Mouse (Mus musculus): Measurements from ENCODE around the gene Itgae. TPM values are rescaled to one million over a fixed set of nuclear protein-coding genes. Genes with fewer than 3 reads are reported as not detected.
"Not testable (repeated sequence)": the region's sequence is repeated elsewhere in the genome, so short reads cannot be mapped to it uniquely, and the experiment has no call there.

Gene Itgae
- polyA plus RNA-seq, 1 experiment from 2014 or later = 0.14 TPM

DNA sequence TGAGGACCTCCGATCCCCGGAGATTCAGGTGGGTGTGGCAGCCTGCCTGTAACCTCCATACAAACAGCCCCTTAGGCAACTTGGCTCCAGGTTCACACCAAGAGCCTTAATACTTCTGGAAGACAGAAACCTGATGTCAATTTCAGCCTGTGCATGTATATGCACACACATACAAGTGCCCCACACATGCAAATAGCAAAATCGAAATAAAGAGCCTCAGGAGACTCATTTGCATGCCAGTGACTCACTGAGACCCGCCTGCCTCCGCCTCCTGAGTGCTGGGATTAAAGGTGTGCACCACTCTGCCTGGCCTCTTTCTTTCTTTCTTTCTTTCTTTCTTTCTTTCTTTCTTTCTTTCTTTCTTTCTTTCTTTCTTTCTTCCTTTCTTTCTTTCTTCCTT is 8.5 kb downstream of the Itgae start:
- Histone ChIP-seq H3K4me3 (no peak overlapping the region), H3K4me1 (replicated peaks) (no peaks in the 10 kb centered on the region), H3K27ac (replicated peaks) (no peak overlapping the region), H3K9ac (no peak overlapping the region), H3K36me3 (no peaks in the 10 kb centered on the region), H3K4me2 (no peak overlapping the region), H3K9me3 (no peaks in the 10 kb centered on the region), H3K27me3 (no peaks in the 10 kb centered on the region)
- ATAC-seq (ENCODE audit: low read depth) = no peak
- 63% methylated on average over 5 of the region's 5 CpGs for WGBS

DNA sequence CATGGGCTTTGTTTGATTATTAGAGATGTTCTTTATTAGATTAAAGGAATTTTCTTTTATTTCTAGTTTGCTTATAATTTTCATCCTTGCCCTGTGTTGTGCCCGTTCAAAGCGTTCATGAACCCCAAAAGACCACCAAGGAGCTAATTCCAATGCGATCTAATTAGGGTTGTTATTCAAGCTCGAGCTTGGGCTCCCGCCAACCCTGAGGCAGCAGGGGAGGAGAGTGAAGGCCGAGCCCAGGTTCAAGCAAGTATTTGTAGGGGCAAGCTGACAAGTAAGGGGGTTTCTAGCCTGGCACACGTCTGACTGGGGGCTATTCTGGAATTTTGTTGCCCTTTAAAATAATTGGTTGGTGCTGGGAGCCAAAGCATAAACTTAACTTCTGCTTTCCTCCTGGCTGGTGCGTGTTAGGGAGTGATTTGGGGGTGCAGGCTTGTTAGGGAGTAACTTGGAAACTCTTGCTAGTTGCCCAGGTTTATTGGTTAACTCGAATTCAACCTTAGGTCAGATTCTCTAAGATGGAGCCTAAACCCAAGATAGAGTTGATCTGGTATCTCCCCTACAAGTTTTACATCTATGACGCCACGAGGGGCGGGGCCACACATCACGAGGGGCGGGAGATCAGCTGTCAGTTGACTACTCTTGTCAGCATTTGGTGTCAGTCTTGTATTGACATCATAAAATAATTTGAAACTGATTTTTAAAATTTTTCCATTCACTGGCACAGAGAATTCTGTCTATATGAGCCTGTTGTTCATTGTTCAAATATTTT is 9.8 kb downstream of the Itgae start:
- no peaks in the 10 kb centered on the region for H3K4me1 ChIP-seq (replicated peaks)
- ATAC-seq (ENCODE audit: low read depth) = no peak
- no peak overlapping the region for H3K4me2 ChIP-seq
- H3K9me3 ChIP-seq = no peaks in the 10 kb centered on the region
- H3K36me3 ChIP-seq = no peaks in the 10 kb centered on the region
- no peak overlapping the region for H3K9ac ChIP-seq
- WGBS = 71% methylated on average over 14 of the region's 14 CpGs
- H3K4me3 ChIP-seq = no peak overlapping the region
- no peak overlapping the region for H3K27ac ChIP-seq (replicated peaks)
- no peaks in the 10 kb centered on the region for H3K27me3 ChIP-seq

DNA sequence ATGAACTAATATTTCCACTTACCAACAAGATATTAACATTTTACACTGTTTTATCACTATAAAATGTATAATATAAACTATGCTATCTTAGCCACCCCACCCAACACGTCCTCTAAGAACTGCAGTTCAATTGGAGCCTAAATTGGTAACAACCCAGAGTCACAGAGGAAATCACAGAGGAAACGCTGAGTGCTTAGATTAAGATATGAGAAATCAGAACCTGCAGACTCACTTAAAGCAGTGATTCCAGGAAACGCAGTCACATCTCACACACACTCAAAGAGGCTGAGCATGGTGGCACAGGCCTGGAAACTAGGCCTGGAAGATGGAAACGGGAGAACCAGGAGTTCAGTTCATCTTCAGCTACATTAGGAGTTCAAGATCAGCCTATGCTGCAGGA is 10.9 kb downstream of the Itgae start:
- Histone ChIP-seq H3K9ac (no peak overlapping the region), H3K36me3 (no peaks in the 10 kb centered on the region), H3K4me2 (no peak overlapping the region), H3K27me3 (no peaks in the 10 kb centered on the region), H3K9me3 (no peaks in the 10 kb centered on the region), H3K27ac (replicated peaks) (no peak overlapping the region), H3K4me1 (replicated peaks) (no peaks in the 10 kb centered on the region), H3K4me3 (no peak overlapping the region)
- ATAC-seq (ENCODE audit: low read depth) = no peak
- WGBS = 87% methylated on average over 4 of the region's 4 CpGs

DNA sequence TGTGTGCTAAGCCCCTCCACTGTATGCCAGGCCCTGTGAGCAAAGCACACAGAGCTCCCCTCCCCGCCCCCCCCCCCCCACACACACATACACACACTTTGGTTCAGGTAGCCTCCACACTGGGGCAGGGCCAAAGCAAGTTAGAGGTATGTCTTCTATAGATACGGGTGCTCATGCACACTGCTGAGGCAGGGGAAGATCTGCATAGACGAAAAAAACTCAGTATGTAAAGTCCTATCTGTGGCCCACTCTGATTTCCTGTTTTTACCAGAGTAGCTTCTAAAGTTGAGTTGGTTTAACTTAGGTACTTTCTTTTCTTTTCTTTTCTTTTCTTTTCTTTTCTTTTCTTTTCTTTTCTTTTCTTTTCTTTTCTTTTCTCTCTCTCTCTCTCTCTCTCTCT is 14.9 kb downstream of the Itgae start:
- Histone ChIP-seq H3K9ac (no peak overlapping the region), H3K4me1 (replicated peaks) (no peaks in the 10 kb centered on the region), H3K9me3 (no peaks in the 10 kb centered on the region), H3K27ac (replicated peaks) (no peak overlapping the region), H3K27me3 (no peaks in the 10 kb centered on the region), H3K4me2 (no peak overlapping the region), H3K4me3 (no peak overlapping the region), H3K36me3 (no peaks in the 10 kb centered on the region)
- WGBS = 70% methylated on average over 3 of the region's 3 CpGs
- no peak for ATAC-seq (ENCODE audit: low read depth)

DNA sequence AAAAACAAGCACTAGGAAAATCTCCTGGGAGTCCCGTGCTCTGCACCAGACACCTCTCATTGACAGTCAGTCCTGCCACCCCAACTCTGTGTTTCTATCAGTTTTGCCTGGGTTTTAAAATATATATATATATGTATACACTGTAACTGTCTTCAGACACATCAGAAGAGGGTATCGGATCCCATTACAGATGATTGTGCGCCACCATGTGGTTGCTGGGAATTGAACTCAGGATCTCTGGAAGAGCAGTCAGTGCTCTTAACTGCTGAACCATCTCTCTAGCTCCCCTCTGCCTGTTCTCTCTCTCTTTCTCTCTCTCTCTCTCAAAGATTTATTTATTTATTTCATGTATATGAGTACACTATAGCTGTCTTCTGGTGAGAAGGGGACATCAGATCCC is 17.0 kb downstream of the Itgae start:
- not testable (repeated sequence) for ATAC-seq (ENCODE audit: low read depth); H3K9me3 ChIP-seq; H3K4me3 ChIP-seq; H3K36me3 ChIP-seq; H3K4me1 ChIP-seq (replicated peaks); H3K27ac ChIP-seq (replicated peaks); H3K4me2 ChIP-seq; H3K27me3 ChIP-seq; H3K9ac ChIP-seq
- WGBS = 57% methylated on average over 3 of the region's 3 CpGs

DNA sequence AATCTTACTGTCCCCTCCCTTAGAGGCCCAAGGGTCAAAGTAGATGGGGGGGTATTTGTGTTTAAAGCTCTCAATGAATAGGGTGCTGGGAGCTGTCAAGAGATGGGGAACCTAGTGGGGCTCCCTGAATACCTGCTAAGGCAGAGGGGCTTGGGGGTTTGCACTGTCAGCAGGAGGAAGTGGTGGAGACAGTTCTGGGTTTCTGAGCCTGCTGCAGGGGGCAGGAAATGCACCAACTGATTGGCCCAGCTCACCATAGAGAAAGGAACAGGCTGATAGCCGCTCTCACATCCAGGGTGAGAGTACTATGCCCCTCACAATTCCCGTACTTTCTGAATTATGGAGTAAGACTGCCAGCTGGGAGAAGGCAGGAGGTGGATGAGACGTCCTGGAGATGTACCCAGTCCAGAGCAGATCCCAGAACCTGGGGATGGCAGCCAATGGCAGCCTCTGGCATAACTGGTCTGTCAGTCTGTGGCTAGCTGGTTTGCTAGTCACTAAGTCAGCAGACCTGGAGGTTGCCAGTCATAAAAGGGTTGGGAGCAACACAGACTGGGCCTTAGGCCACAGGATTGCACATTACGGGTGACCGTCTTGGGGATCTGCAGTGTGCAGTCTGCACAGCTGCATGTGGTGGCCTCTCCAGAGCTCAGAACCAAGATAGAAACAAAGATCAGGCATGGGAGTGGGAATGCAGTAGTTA is 18.0 kb downstream of the Itgae start:
- Histone ChIP-seq H3K4me2 (no peak overlapping the region), H3K27me3 (no peaks in the 10 kb centered on the region), H3K9me3 (no peaks in the 10 kb centered on the region), H3K4me3 (no peak overlapping the region), H3K27ac (replicated peaks) (no peak overlapping the region), H3K36me3 (no peaks in the 10 kb centered on the region), H3K4me1 (replicated peaks) (no peaks in the 10 kb centered on the region), H3K9ac (no peak overlapping the region)
- ATAC-seq (ENCODE audit: low read depth) = no peak
- 75% methylated on average over 5 of the region's 5 CpGs for WGBS

DNA sequence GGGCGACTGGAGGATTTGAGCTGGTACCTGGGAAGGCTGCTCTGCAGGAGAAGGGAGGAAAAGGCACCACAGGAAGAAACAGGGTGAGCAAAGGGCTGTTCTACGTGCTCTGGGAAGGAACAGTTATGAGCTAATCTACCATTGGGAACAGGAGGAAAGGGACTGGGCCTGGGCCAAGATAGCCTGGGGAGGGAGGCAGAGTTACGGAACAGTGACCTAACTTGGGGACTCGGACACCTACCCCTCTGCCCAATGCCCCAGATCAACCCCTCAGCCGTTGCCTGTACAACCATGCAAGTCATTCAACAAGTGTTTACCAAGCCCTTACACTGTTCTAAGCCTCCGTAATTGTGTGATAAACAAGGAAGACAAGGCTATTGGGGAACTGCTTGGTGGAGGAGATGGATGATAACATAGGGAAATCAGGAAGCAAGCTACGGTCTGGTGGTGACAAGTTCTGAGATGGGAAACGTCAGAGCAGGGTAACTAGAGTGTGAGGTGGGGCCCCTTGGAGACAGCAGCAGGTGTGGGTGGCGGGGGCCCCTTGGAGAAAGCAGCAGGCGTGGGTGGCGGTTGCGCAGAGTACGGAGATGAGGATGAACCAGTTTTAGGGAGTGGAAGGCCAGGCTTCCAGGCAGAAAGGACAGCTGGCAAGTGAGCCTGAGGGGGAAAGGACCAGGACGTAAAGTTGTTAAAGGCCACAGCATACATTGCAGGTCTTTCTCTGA is 18.7 kb downstream of the Itgae start:
- WGBS = 83% methylated on average over 14 of the region's 14 CpGs
- Histone ChIP-seq H3K27ac (replicated peaks) (no peak overlapping the region), H3K9me3 (no peaks in the 10 kb centered on the region), H3K4me3 (no peak overlapping the region), H3K36me3 (no peaks in the 10 kb centered on the region), H3K9ac (no peak overlapping the region), H3K27me3 (no peaks in the 10 kb centered on the region), H3K4me2 (no peak overlapping the region), H3K4me1 (replicated peaks) (no peaks in the 10 kb centered on the region)
- no peak for ATAC-seq (ENCODE audit: low read depth)

DNA sequence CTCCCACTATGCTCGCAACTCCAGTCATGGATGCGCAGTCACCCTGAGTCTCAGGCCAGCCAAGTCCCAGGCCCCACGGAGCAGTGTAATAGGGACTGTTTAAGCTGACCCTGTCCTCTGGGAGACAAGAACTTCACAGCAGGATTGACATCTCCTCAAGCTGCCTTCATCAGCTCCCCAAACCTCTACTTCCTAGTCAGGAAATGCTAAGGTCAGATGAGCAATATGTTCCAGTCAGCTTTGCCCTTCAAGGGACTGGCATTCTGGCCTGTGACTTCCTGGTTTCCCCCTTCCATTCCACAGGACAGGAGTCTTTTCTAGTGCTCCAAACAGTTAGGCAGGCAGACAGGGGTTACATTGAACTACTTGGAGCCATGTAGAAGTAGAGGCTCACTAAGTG is 19.6 kb downstream of the Itgae start:
- no peak overlapping the region for H3K27ac ChIP-seq (replicated peaks)
- H3K9ac ChIP-seq = no peak overlapping the region
- H3K4me2 ChIP-seq = no peak overlapping the region
- no peak overlapping the region for H3K4me3 ChIP-seq
- no peak for ATAC-seq (ENCODE audit: low read depth)
- H3K27me3 ChIP-seq = no peaks in the 10 kb centered on the region
- 82% methylated on average over 3 of the region's 3 CpGs for WGBS
- H3K9me3 ChIP-seq = no peaks in the 10 kb centered on the region
- H3K36me3 ChIP-seq = no peaks in the 10 kb centered on the region
- no peaks in the 10 kb centered on the region for H3K4me1 ChIP-seq (replicated peaks)

DNA sequence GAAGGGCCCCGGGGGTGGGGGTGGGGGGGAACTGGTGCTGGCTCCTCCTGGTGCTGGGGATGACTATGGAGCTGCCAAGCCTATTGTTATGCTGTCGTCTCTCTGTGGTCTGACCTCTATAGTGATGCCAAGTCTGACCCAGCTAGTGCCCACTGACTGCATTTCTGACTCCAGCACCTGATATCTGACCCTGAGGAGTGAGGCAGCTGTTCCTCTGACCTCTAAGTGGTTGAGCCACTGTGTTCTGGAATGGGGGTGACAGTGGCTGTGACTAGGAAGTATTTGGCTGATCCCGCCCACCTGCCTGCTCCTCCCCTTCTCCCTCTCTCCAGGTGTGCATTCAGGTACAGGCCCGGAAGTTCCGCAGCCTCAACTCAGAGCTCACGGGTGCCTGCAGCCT is 21.0 kb downstream of the Itgae start:
- Histone ChIP-seq H3K4me2 (no peak overlapping the region), H3K4me3 (no peak overlapping the region), H3K9me3 (no peaks in the 10 kb centered on the region), H3K27me3 (no peaks in the 10 kb centered on the region), H3K27ac (replicated peaks) (no peak overlapping the region), H3K4me1 (replicated peaks) (no peaks in the 10 kb centered on the region), H3K9ac (no peak overlapping the region), H3K36me3 (no peaks in the 10 kb centered on the region)
- no peak for ATAC-seq (ENCODE audit: low read depth)
- 72% methylated on average over 6 of the region's 6 CpGs for WGBS

DNA sequence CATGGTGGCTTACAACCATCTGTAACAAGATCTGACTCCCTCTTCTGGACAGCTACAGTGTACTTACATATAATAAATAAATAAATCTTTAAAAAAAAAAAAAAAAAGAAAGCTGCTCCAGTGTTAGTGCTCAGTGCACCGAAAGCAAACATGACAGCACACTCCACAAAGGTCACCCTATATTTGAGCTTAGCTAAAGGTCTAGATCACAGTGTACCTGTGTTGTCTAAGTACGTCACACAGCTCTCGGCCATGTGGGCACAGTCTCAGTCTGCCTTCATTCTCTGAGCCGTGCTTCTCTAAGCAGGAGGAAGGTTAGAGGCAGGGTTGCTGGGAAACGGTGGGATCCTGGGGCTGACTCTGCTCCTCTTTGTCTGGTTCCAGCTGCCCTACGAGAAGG is 36.1 kb downstream of the Itgae start:
- no peak overlapping the region for H3K27ac ChIP-seq (replicated peaks)
- H3K4me3 ChIP-seq = no peak overlapping the region
- no peaks in the 10 kb centered on the region for H3K27me3 ChIP-seq
- no peak overlapping the region for H3K9ac ChIP-seq
- H3K9me3 ChIP-seq = no peaks in the 10 kb centered on the region
- ATAC-seq (ENCODE audit: low read depth) = no peak
- no peaks in the 10 kb centered on the region for H3K4me1 ChIP-seq (replicated peaks)
- H3K4me2 ChIP-seq = no peak overlapping the region
- WGBS = 91% methylated on average over 6 of the region's 6 CpGs
- no peaks in the 10 kb centered on the region for H3K36me3 ChIP-seq

DNA sequence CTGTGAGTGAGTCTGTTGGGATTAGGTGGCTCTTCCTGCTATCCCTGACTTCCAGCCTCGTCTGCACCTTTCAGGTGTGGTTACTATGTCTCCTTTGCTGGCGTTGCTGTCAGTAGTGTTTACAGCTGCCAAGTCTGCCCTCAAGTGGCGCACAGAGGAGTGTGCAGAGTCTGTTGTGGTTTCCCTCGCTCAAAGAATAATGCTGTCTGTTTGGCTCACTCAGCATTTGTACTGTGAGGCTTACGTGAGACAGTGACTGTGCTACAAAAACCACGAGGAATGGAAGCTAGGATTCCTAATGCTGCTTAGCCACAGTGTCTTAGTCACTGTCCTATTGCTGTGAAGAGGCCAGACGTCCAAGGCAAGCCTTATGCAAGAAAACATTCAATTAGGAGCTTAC is 40.6 kb downstream of the Itgae start:
- H3K36me3 ChIP-seq = no peaks in the 10 kb centered on the region
- no peaks in the 10 kb centered on the region for H3K27me3 ChIP-seq
- peaks cover 11% of the 10 kb centered on the region for H3K4me1 ChIP-seq (replicated peaks)
- no peaks in the 10 kb centered on the region for H3K9me3 ChIP-seq
- no peak overlapping the region for H3K9ac ChIP-seq
- ATAC-seq (ENCODE audit: low read depth) = no peak
- H3K4me3 ChIP-seq = no peak overlapping the region
- WGBS = 82% methylated on average over 7 of the region's 7 CpGs
- H3K27ac ChIP-seq (replicated peaks) = no peak overlapping the region
- no peak overlapping the region for H3K4me2 ChIP-seq

DNA sequence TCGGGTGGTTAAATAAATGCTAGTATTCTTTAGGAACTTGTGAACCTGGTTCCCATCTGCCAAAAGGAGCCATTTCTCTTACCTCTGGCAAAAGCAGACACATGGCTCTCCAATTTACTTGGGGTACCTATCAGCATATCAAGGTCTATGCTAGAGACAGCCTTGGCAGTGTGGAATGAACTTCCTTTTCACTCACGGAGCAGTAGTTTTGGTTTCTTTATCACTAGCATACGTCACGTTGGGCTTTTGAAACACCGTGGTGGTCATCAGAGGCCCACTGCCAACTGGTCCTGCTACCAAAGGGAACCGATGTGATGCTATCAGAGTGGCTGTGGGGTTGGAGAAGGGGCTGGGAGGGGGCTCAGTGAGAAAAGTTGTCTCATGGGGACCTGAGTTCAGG is 42.6 kb downstream of the Itgae start:
- Histone ChIP-seq H3K9me3 (no peaks in the 10 kb centered on the region), H3K4me2 (no peak overlapping the region), H3K27ac (replicated peaks) (no peak overlapping the region), H3K27me3 (no peaks in the 10 kb centered on the region), H3K4me1 (replicated peaks) (peaks cover 26% of the 10 kb centered on the region), H3K4me3 (no peak overlapping the region), H3K9ac (no peak overlapping the region), H3K36me3 (no peaks in the 10 kb centered on the region)
- WGBS = 96% methylated on average over 6 of the region's 6 CpGs
- no peak for ATAC-seq (ENCODE audit: low read depth)
